In the genomic region with DNA sequence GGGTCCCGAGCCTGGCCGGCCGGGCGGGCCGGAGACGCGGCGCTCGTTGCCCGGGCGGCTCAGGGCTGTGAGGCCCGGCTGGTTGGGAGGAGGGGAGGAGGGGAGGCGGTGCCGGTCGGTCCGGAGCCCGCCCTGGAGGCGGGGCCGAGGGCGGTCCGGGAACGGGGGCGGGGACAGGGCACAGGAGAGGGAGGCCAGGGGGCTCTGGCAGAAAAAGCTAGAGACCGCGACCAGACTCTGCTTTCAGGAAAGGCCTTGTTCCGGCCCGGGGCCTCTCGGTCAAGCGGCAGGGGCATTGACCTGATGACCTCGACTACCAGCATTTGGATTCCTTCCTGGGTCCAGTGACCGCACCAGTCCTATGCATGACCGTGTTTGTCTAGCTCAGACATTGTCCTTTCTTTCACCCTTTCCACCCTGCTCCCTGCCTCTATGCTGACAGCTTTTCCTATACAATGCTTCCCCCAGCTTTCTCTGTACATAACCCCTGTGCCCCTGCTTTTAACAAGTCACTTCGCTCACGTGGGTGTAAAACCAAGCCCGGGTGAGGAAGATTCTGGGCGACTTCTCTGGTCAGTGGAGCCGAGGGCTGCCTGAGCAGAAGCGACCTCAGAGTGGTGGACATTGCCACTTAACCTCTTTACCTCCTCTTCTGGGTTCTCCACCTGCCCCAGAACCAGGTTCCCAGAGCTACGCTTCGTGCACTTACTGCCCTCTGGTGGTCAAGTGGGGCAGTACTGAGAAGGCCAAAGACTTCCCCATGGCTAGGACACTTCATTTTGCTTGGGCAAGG, we compare ENCODE assay signal across 8 mouse cellular contexts. TPM values are rescaled to one million over a fixed set of nuclear protein-coding genes. Genes with fewer than 3 reads are reported as not detected.
DNase-seq lines count a peak whose midpoint lies in the region; ATAC-seq and TF ChIP-seq lines count a peak whose summit lies in the region.

No protein-coding gene starts in this region.

- intact Hi-C loops in gastrocnemius, postnatal 14 days (cut with DNase I; ENCODE audit: low total_unique reads): no loop called here

- no peaks in the 10 kb centered on the region for H3K9me3 ChIP-seq in limb, embryonic 11.5 days (ENCODE audit: control insufficient read depth, low read length)
- no peaks in the 10 kb centered on the region for H3K9me3 ChIP-seq in midbrain, embryonic 12.5 days

- TF ChIP-seq POLR2A in spleen, adult 2 months (IDR thresholded peaks at IDR 0.05; ENCODE audit: low read depth, low read length): no peak

- TF ChIP-seq CTCF in spleen, adult 2 months (IDR thresholded peaks at IDR 0.05; ENCODE audit: extremely low read depth, insufficient read depth, insufficient read length, insufficient replicate concordance): peak; percentile 86; the same call in 1 of the 2 replicates

- DNase-seq in layer of hippocampus, adult 11-12 months (ENCODE audit: low spot score): peak; percentile 80
- no peak for DNase-seq in layer of hippocampus, adult 9-10 months (ENCODE audit: low spot score)
- peak; percentile 92 for DNase-seq in gastrocnemius, postnatal 14 days
- peak; percentile 94 for DNase-seq in limb, embryonic 11.5 days (ENCODE audit: low spot score)
- DNase-seq in spleen, adult 2 months (ENCODE audit: low read depth in 1 of 2, low spot score in 2 of 2): peak; percentile 57 to 78

- H3K36me3 ChIP-seq in limb, embryonic 11.5 days (ENCODE audit: control insufficient read depth, insufficient read depth, low read length): no peaks in the 10 kb centered on the region
- H3K36me3 ChIP-seq in midbrain, embryonic 12.5 days: peaks cover 13% of the 10 kb centered on the region
- H3K36me3 ChIP-seq in spleen, adult 2 months (ENCODE audit: control insufficient read depth, insufficient read depth, low read length): no peaks in the 10 kb centered on the region

- peaks cover 10% of the 10 kb centered on the region for H3K4me1 ChIP-seq in limb, embryonic 11.5 days (ENCODE audit: control insufficient read depth, insufficient read depth, low read length)
- peaks cover 18% of the 10 kb centered on the region for H3K4me1 ChIP-seq in midbrain, embryonic 12.5 days
- H3K4me1 ChIP-seq in spleen, adult 2 months (ENCODE audit: control insufficient read depth, insufficient read depth, insufficient read length): peaks cover 3% of the 10 kb centered on the region; the same call in 1 of the 2 replicates

- H3K9ac ChIP-seq in limb, embryonic 11.5 days (ENCODE audit: low read length): peak overlapping the region; percentile 72
- peak overlapping the region; percentile 89 for H3K9ac ChIP-seq in midbrain, embryonic 12.5 days (replicated peaks)

- peak overlapping the region; percentile 85 for H3K4me2 ChIP-seq in limb, embryonic 11.5 days (ENCODE audit: low read depth, severe bottlenecking)
- H3K4me2 ChIP-seq in midbrain, embryonic 12.5 days (replicated peaks): peak overlapping the region; percentile 86

- WGBS in limb, embryonic 11.5 days: 1% methylated on average over 39 of the region's 40 CpGs
- 1% methylated on average over 40 of the region's 40 CpGs for WGBS in midbrain, embryonic 12.5 days
- WGBS in spleen, adult 2 months: 2% methylated on average over 31 of the region's 40 CpGs

- peak overlapping the region; percentile 53; the same call in 1 of the 2 replicates for H3K27ac ChIP-seq in limb, embryonic 11.5 days (replicated peaks; ENCODE audit: low read depth, low read length)
- H3K27ac ChIP-seq in midbrain, embryonic 12.5 days (replicated peaks): peak overlapping the region; percentile 65
- H3K27ac ChIP-seq in spleen, adult 2 months (ENCODE audit: insufficient read depth, low read length): no peak overlapping the region

- ATAC-seq in common myeloid progenitor, adult 5-6 weeks (replicated peaks; ENCODE audit: low read depth, poor library complexity, severe bottlenecking): peak; percentile 85
- ATAC-seq in inflammation-experienced regulatory T-cells, adult 6 months: peak; percentile 83
- ATAC-seq in limb, embryonic 11.5 days (ENCODE audit: insufficient number of reproducible peaks, low FRiP score, low TSS enrichment, low read depth): peak; percentile 92
- peak; percentile 98 for ATAC-seq in midbrain, embryonic 12.5 days (ENCODE audit: low FRiP score, low read depth)

- H3K27me3 ChIP-seq in limb, embryonic 11.5 days (ENCODE audit: control insufficient read depth, insufficient read depth, low read length): no peaks in the 10 kb centered on the region
- H3K27me3 ChIP-seq in midbrain, embryonic 12.5 days: no peaks in the 10 kb centered on the region
- H3K27me3 ChIP-seq in spleen, adult 2 months (ENCODE audit: control insufficient read depth, insufficient read depth, low read length): no peaks in the 10 kb centered on the region

- peak overlapping the region; percentile 75 for H3K4me3 ChIP-seq in limb, embryonic 11.5 days (ENCODE audit: low read depth, low read length)
- H3K4me3 ChIP-seq in midbrain, embryonic 12.5 days: peak overlapping the region; percentile 78
- peak overlapping the region; percentile 48 for H3K4me3 ChIP-seq in spleen, adult 2 months (ENCODE audit: extremely low read depth, insufficient read depth, insufficient read length)

RNA-seq across cellular contexts. Expression of a gene that starts 13.2 kb away (rescaled TPM):
- total RNA-seq in common myeloid progenitor, adult 5-6 weeks (2017): not detected in 2 replicates
- total RNA-seq in gastrocnemius, postnatal 14 days (2021): not detected
- not detected for polyA plus RNA-seq in inflammation-experienced regulatory T-cells, adult 6 months (2017; shearing (Covaris generic))
- polyA plus RNA-seq in limb, embryonic 11.5 days (2014; fragmentation: Nextera tagmentation; extraction: Ambion mirVana): 0.31 TPM in 1 of 2 replicates, not detected in the other
- polyA plus RNA-seq in midbrain, embryonic 12.5 days (2016; fragmentation: Nextera tagmentation; extraction: Ambion mirVana): 0.10 and 0.20 TPM in 2 replicates
- polyA plus RNA-seq in spleen, adult 2 months (2012; rRNA removed): 0.33 and 0.49 TPM in 2 replicates

RNA-seq across cellular contexts. Expression of a gene that starts 16.2 kb away (rescaled TPM):
- 3.9 and 6.0 TPM in 2 replicates for total RNA-seq in common myeloid progenitor, adult 5-6 weeks (2017)
- total RNA-seq in gastrocnemius, postnatal 14 days (2021): 10 to 100 TPM; 31.3 to 32.1 TPM
- polyA plus RNA-seq in inflammation-experienced regulatory T-cells, adult 6 months (2017; shearing (Covaris generic)): not detected
- 19.2 and 22.9 TPM in 2 replicates for polyA plus RNA-seq in limb, embryonic 11.5 days (2014; fragmentation: Nextera tagmentation; extraction: Ambion mirVana)
- polyA plus RNA-seq in midbrain, embryonic 12.5 days (2016; fragmentation: Nextera tagmentation; extraction: Ambion mirVana): 19.6 and 20.8 TPM in 2 replicates
- polyA plus RNA-seq in spleen, adult 2 months (2012; rRNA removed): 28.1 and 31.0 TPM in 2 replicates

RNA-seq across cellular contexts. Expression of a gene that starts 42.9 kb away (rescaled TPM):
- 13.4 and 17.7 TPM in 2 replicates for total RNA-seq in common myeloid progenitor, adult 5-6 weeks (2017)
- total RNA-seq in gastrocnemius, postnatal 14 days (2021): 10 to 100 TPM; 22.5 to 25.7 TPM
- 1 to 10 TPM in 2 of 3 experiments, under 1 TPM in 1; 0.74 to 1.8 (median 1.5) TPM for polyA plus RNA-seq in inflammation-experienced regulatory T-cells, adult 6 months (2017; shearing (Covaris generic))
- 28.6 and 31.7 TPM in 2 replicates for polyA plus RNA-seq in limb, embryonic 11.5 days (2014; fragmentation: Nextera tagmentation; extraction: Ambion mirVana)
- polyA plus RNA-seq in midbrain, embryonic 12.5 days (2016; fragmentation: Nextera tagmentation; extraction: Ambion mirVana): 19.0 and 21.2 TPM in 2 replicates
- 7.1 and 8.0 TPM in 2 replicates for polyA plus RNA-seq in spleen, adult 2 months (2012; rRNA removed)

RNA-seq across cellular contexts. Expression of a gene that starts 51.1 kb away (rescaled TPM):
- 53.8 and 55.5 TPM in 2 replicates for total RNA-seq in common myeloid progenitor, adult 5-6 weeks (2017)
- 10 to 100 TPM; 38.0 to 38.5 TPM for total RNA-seq in gastrocnemius, postnatal 14 days (2021)
- 100 to 1,000 TPM; 216 to 248 (median 223) TPM for polyA plus RNA-seq in inflammation-experienced regulatory T-cells, adult 6 months (2017; shearing (Covaris generic))
- 320 and 334 TPM in 2 replicates for polyA plus RNA-seq in limb, embryonic 11.5 days (2014; fragmentation: Nextera tagmentation; extraction: Ambion mirVana)
- 232 and 235 TPM in 2 replicates for polyA plus RNA-seq in midbrain, embryonic 12.5 days (2016; fragmentation: Nextera tagmentation; extraction: Ambion mirVana)
- polyA plus RNA-seq in spleen, adult 2 months (2012; rRNA removed): 43.2 and 46.8 TPM in 2 replicates

Comparison
In these comparisons a context has a peak if more than half of its experiments do, and no peak if none do; other contexts are left out.
1. RNA of a gene that starts 16.2 kb away (polyA plus RNA-seq): 28.1 to 31.0 TPM in spleen, adult 2 months, 19.6 to 20.8 TPM in midbrain, embryonic 12.5 days and 19.2 to 22.9 TPM in limb, embryonic 11.5 days; not detected in inflammation-experienced regulatory T-cells, adult 6 months; every median in the first group is over 10 times any median in the second.
2. Peak in every context shown above with its lines, with median percentiles within 50 percentile points of each other: ATAC-seq and H3K4me3 ChIP-seq.